Mouse (Mus musculus): ENCODE measurements at regions not wholly inside any gene's neighbourhood (a gene's known extent, or its start where the extent isn't known, plus 50 kb on each side); places are given as distances from the start of the nearest gene placed in this dataset.
"Not testable (repeated sequence)": the region's sequence is repeated elsewhere in the genome, so short reads cannot be mapped to it uniquely, and the experiment has no call there.

- no peak for DNase-seq (ENCODE audit: low spot score)
Measured at GRCm38 (mm10) chr15:3685254-3685653, 102.0 kb upstream of the Ghr start.

GRCm38 (mm10) chr15:3677026-3677425 is 93.7 kb upstream of the Ghr start:
- DNase-seq (ENCODE audit: low spot score): not testable (repeated sequence)

GRCm38 (mm10) chr15:3672586-3672985 is 89.3 kb upstream of the Ghr start:
- no peak for DNase-seq (ENCODE audit: low spot score)

GRCm38 (mm10) chr15:3671169-3671568 is 87.9 kb upstream of the Ghr start:
- no peak for DNase-seq (ENCODE audit: low spot score)

- no peak for DNase-seq (ENCODE audit: low spot score)
Measured at GRCm38 (mm10) chr15:3669411-3669810, 86.1 kb upstream of the Ghr start.

- no peak for DNase-seq (ENCODE audit: low spot score)
Measured at GRCm38 (mm10) chr15:3668863-3669262, 85.6 kb upstream of the Ghr start.

- no peak for DNase-seq (ENCODE audit: low spot score)
Measured at GRCm38 (mm10) chr15:3648741-3649140, 65.4 kb upstream of the Ghr start.

- DNase-seq (ENCODE audit: low spot score): no peak
Measured at GRCm38 (mm10) chr15:3640091-3640490, 56.8 kb upstream of the Ghr start.
